Mouse (Mus musculus) midbrain, postnatal 0 days (tissue): Measurements from ENCODE around the gene Olfr1367. TPM values are rescaled to one million over a fixed set of nuclear protein-coding genes. Genes with fewer than 3 reads are reported as not detected.

Source experiments
- ATAC-seq: fragments of 200-750 bp; cut with Nextera tagmentation; 2 replicates; pipeline ENCODE4 v1.8.0; 2017; ENCODE audit warnings: moderate number of reproducible peaks, mild to moderate bottlenecking, moderate TSS enrichment, moderate library complexity; ENCODE audit not compliant: low FRiP score
- DNase-seq: peaks from one replicate; pipeline ENCODE4 v3.0.0-alpha.2; 2015; ENCODE audit warnings: low spot score
- H3K27ac ChIP-seq: fragments of 300-500 bp; sonication (generic); 2 replicates; pipeline ENCODE4 v1.5.1; 2014; ENCODE audit warnings: low read depth, mild to moderate bottlenecking, low read length, mixed read lengths
- H3K27me3 ChIP-seq: fragments of 300-500 bp; sonication (generic); 2 replicates; pipeline ENCODE4 v1.6.1; 2014; ENCODE audit warnings: low read length, control low read depth, mixed read lengths; ENCODE audit not compliant: insufficient read depth
- H3K36me3 ChIP-seq: fragments of 300-500 bp; sonication (generic); 2 replicates; pipeline ENCODE4 v1.6.1; 2014; ENCODE audit warnings: low read length, control low read depth, mixed read lengths; ENCODE audit not compliant: insufficient read depth
- H3K4me1 ChIP-seq: fragments of 300-500 bp; sonication (generic); 2 replicates; pipeline ENCODE4 v1.6.1; 2014; ENCODE audit warnings: mild to moderate bottlenecking, control low read depth, antibody characterized with exemption, low read length, mixed read lengths; ENCODE audit not compliant: insufficient read depth
- H3K4me2 ChIP-seq: fragments of 300-500 bp; sonication (generic); 2 replicates; pipeline ENCODE4 v1.6.1; 2014; ENCODE audit warnings: low read depth, mild to moderate bottlenecking, low read length, mixed read lengths; ENCODE audit not compliant: poor library complexity, severe bottlenecking
- H3K4me3 ChIP-seq: fragments of 300-500 bp; sonication (generic); 2 replicates; pipeline ENCODE4 v1.5.1; 2014; ENCODE audit warnings: low read depth, mild to moderate bottlenecking, low read length, moderate library complexity
- H3K9ac ChIP-seq: fragments of 300-500 bp; sonication (generic); replicated peaks from 2 replicates; pipeline ENCODE4 v1.6.1; 2014; ENCODE audit warnings: mild to moderate bottlenecking, low read length, moderate library complexity, mixed read lengths; ENCODE audit not compliant: poor library complexity, severe bottlenecking
- H3K9me3 ChIP-seq: fragments of 300-500 bp; sonication (generic); 2 replicates; pipeline ENCODE4 v1.6.1; 2016; ENCODE audit warnings: low read length, control low read depth
- CTCF ChIP-seq: IDR thresholded peaks from 2 replicates; pipeline ENCODE4 v1.5.1; 2016; ENCODE audit warnings: antibody characterized with exemption, mild to moderate bottlenecking
- WGBS: fragments of 180-500 bp; shearing (Covaris S2); extraction: QIAGEN DNeasy Blood & Tissue Kit; methylation state at CpG from one replicate; pipeline ENCODE4 v1.1.7; 2014; 5-methylcytosine and 5-hydroxymethylcytosine counted together
- polyA plus RNA-seq: library from polyadenylated mRNA; unstranded; fragments of >200 nt; fragmentation: Nextera tagmentation; extraction: Ambion mirVana; gene quantifications from 2 replicates; pipeline ENCODE4 v1.2.1, GENCODE M21; 2015
- total RNA-seq: library from RNA; depleted of rRNA; stranded (reverse); fragments of >200 nt; gene quantifications from 2 replicates; pipeline ENCODE4 v1.2.3, GENCODE M21; 2014

Olfr1367 gene
- total and polyA plus RNA-seq, 2 experiments from 2014 or later: not detected

DNA sequence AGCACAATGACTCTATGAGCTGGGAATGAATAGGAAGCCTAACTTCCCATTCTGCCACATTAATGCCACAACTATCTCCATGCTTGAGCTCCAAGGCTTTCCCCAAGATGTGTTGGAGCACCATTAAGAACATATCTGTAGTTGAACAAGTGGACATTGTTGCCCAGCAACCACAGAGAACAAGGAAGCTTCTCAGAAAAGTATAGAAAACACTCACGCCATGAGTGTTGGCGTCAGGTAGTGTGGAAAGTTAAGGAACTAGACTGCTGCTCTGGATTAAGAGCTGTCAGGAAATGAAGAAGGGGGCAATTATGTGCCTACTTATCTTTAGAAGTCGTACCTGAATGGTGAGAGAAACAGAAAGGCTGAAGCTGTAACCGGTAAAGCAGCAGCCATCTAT is 32.8 kb upstream of the Olfr1367 start:
- H3K4me3 ChIP-seq: no peak overlapping the region
- H3K4me1 ChIP-seq: no peaks in the 10 kb centered on the region
- DNase-seq (no peak), ATAC-seq (no peak)
- no peak overlapping the region for H3K9ac ChIP-seq
- H3K27me3 ChIP-seq: no peaks in the 10 kb centered on the region
- H3K36me3 ChIP-seq: no peaks in the 10 kb centered on the region
- 88% methylated on average over 4 of the region's 4 CpGs for WGBS
- no peak overlapping the region for H3K27ac ChIP-seq
- H3K4me2 ChIP-seq: no peak overlapping the region
- H3K9me3 ChIP-seq: no peaks in the 10 kb centered on the region
- TF ChIP-seq CTCF: no peak

DNA sequence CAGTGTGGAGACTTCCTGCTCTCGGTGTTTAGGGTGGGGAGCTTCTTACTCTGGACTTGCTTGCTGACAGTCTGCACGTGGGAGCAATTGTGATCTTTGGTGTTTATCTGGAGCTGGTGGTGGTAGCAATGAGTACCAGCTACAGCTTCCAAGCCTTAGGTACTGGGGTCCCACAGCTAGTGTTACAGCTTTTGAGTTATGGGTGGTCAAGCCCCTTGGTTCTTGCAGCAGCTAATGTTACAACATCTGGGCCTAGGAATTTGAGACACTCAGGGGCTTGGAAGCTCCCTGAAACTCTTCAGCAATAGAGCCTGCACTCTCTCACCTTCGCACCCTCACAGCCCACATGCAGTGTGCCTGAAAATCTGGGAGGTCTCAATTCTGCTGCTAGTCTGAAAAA is 26.4 kb upstream of the Olfr1367 start:
- Histone ChIP-seq H3K36me3 (no peaks in the 10 kb centered on the region), H3K9me3 (no peaks in the 10 kb centered on the region), H3K4me1 (no peaks in the 10 kb centered on the region), H3K4me2 (no peak overlapping the region), H3K27ac (no peak overlapping the region), H3K27me3 (no peaks in the 10 kb centered on the region), H3K9ac (no peak overlapping the region), H3K4me3 (no peak overlapping the region)
- no peak for TF ChIP-seq CTCF
- 76% methylated on average over 3 of the region's 3 CpGs for WGBS
- ATAC-seq (no peak), DNase-seq (no peak)

DNA sequence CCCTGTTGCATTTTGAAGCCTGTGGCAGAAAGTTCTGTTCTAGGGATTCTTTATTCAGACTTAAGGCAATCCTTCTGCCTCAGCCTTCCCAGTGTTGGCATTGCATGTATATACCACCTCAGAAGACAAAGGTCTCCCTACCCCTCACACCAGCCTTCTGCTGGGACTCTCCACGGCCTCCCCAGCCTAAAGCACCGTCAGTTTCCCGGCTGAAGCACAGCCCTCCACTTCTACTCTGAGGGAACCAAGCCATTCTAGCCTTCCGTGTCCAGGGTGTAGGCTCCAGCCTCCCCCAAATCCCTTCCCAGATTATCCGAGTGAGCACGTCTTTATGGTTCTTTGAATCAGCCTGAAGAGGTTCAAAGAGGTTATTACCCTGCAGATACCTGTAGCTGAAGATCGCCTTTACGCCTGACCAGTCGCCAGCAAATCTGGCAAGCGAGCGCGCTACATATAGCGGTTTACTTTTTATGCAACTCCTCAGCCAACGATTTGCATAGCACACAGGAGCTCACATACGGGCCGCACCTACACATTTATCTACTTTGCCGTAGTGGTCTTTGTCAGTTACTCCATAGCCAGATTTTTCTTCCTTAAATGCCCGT is 24.7 kb upstream of the Olfr1367 start:
- TF ChIP-seq CTCF: no peak
- DNase-seq: peak; percentile 2
- ATAC-seq: no peak
- no peaks in the 10 kb centered on the region for H3K4me1 ChIP-seq
- peak overlapping the region; percentile 50 for H3K4me2 ChIP-seq
- no peaks in the 10 kb centered on the region for H3K9me3 ChIP-seq
- H3K27me3 ChIP-seq: no peaks in the 10 kb centered on the region
- H3K4me3 ChIP-seq: peak overlapping the region; percentile 43
- 2% methylated on average over 18 of the region's 18 CpGs for WGBS
- no peak overlapping the region for H3K27ac ChIP-seq
- 0 out of 2 replicates have a peak overlapping the region, but pooled peaks have one; percentile 36 for H3K9ac ChIP-seq
- no peaks in the 10 kb centered on the region for H3K36me3 ChIP-seq

DNA sequence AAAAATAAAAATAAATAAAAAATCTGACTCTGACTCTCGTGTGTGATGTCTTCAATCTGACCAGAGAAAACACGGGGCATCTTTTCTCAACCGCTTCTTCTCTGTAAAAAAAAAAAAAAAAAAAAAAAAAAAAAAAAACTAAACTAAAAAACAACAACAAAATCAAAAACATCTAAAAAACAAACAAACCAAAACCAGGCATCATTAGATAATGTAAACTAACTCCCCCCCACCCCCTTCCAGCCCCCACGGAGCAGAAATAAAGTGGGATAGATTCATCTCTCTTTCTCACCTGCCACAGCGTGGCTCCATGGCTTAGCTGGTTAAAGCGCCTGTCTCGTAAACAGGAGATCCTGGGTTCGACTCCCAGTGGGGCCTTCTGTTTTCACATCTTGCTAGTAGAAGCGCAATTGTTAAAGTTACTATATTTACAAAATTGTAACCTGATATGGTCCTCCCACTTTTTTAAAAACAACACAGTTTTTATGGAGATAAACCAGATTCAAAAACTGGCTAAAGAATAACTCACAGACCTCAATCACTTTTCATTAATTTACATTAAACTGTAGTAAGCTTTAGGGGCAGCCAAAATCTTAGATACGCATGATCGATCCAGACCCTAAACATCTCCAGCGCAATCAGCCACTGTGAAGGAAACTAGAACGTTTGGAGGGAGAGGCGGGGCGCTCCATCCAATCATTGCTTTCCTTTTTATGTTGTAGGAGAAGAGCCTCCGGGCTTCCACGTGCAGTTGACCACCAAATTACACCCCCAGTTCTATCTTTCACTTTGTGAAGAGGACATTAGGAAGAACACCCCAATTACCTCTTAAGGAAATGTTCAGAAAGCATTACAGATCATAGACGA is 24.0 kb upstream of the Olfr1367 start:
- WGBS: 16% methylated on average over 18 of the region's 18 CpGs
- TF ChIP-seq CTCF: no peak

DNA sequence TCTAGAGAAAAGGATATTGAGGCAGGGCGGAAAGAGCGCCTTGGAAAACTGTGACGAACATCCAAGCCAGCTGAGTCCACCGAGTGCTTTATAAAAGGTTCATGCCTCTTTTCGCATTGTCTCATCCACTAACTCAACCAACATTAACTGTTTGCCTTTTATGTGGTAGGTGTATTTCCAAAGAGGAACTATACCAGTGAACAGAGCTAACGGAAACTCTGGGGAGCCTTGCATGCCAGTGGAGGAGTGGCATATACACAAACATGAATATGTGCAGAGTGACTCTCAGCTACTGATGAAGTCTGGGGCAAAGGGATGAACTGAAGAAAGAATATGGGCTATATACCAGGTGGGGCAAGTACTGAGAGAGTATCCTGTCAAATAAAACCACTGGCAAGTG is 23.3 kb upstream of the Olfr1367 start:
- peak overlapping the region; percentile 50 for H3K4me2 ChIP-seq
- H3K27me3 ChIP-seq: 0 out of 2 replicates have a peak, but pooled peaks cover 4% of the 10 kb centered on the region
- H3K4me1 ChIP-seq: 0 out of 2 replicates have a peak, but pooled peaks cover 5% of the 10 kb centered on the region
- H3K36me3 ChIP-seq: no peaks in the 10 kb centered on the region
- no peak overlapping the region for H3K27ac ChIP-seq
- DNase-seq (no peak), ATAC-seq (no peak)
- H3K4me3 ChIP-seq: peak overlapping the region; percentile 43; the same call in 1 of the 2 replicates
- no peaks in the 10 kb centered on the region for H3K9me3 ChIP-seq
- no peak overlapping the region for H3K9ac ChIP-seq
- WGBS: 68% methylated on average over 6 of the region's 6 CpGs
- no peak for TF ChIP-seq CTCF

More for the DNA sequence above, 24.0 kb upstream of the Olfr1367 start:
- DNase-seq (peak; percentile 71), ATAC-seq (no peak)
- peak overlapping the region; percentile 43 for H3K4me3 ChIP-seq
- H3K4me2 ChIP-seq: peak overlapping the region; percentile 50
- 0 out of 2 replicates have a peak, but pooled peaks cover 4% of the 10 kb centered on the region for H3K4me1 ChIP-seq
- H3K9ac ChIP-seq: 0 out of 2 replicates have a peak overlapping the region, but pooled peaks have one; percentile 36
- no peaks in the 10 kb centered on the region for H3K9me3 ChIP-seq
- no peaks in the 10 kb centered on the region for H3K36me3 ChIP-seq
- no peaks in the 10 kb centered on the region for H3K27me3 ChIP-seq
- no peak overlapping the region for H3K27ac ChIP-seq

DNA sequence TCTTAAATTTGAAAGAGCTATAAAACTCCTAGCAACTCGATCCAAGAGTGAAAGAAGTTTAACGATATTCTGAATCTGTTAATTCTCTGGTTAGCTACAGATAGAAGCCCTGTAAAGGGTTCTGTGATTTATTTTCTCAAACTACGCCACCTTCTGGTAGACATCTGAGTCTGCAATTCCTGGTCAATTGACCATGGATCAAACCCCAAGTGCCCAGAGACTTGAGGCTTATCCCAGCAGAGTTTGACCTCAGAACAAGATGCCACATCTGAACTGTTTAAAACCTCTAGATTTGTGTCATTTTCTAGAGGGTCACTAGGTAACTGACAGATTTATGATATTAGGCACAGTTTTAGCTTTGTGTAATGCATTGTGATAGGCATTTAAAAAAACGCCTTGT is 20.5 kb upstream of the Olfr1367 start:
- Histone ChIP-seq H3K27ac (no peak overlapping the region), H3K36me3 (no peaks in the 10 kb centered on the region), H3K4me1 (0 out of 2 replicates have a peak, but pooled peaks cover 5% of the 10 kb centered on the region), H3K27me3 (0 out of 2 replicates have a peak, but pooled peaks cover 4% of the 10 kb centered on the region), H3K9me3 (no peaks in the 10 kb centered on the region), H3K4me2 (peak overlapping the region; percentile 64), H3K4me3 (peak overlapping the region; percentile 39), H3K9ac (no peak overlapping the region)
- DNase-seq (peak; percentile 52), ATAC-seq (peak; percentile 59; the same call in 1 of the 2 replicates)
- 6% methylated on average over 4 of the region's 4 CpGs for WGBS
- TF ChIP-seq CTCF: peak; percentile 64
